Mouse (Mus musculus) liver, adult 2 months (tissue): ENCODE measurements at regions not wholly inside any gene's neighbourhood (a gene's known extent, or its start where the extent isn't known, plus 50 kb on each side); places are given as distances from the start of the nearest gene placed in this dataset.

ENCODE experiments used
- CTCF ChIP-seq: fragments of 200-500 bp; IDR thresholded peaks from 2 replicates; pipeline ENCODE4 v1.5.1; 2011; ENCODE audit warnings: low read depth, low read length, control low read depth
- POLR2A ChIP-seq: fragments of 200-500 bp; IDR thresholded peaks from 2 replicates; pipeline ENCODE4 v1.6.1; 2011; ENCODE audit warnings: low read length, control low read depth; ENCODE audit not compliant: insufficient read depth; ENCODE audit errors: extremely low read depth

DNA sequence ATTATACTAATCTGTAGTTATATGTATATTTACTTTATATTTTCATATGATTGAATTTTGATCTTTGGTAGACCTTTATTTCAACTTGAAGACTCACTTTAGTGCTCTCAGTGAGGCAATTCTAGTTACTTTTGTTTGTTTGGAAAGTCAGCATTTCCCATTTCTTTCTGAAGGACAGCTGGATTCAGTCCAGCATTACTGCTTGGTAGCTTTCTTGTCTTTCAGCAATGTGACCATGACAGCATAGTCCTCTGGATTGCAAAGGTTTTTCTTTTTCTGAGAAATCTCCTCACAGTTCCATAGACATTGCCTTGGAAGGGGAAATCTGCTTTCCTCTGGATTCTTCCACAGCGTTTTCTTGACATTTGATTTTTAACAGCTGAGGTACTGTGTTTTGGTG, 93.1 kb downstream of the Fam76b start:
- TF ChIP-seq CTCF (no peak), POLR2A (no peak)
